Mouse (Mus musculus): ENCODE measurements around the gene Olfr1502. TPM values are rescaled to one million over a fixed set of nuclear protein-coding genes. Genes with fewer than 3 reads are reported as not detected.
"Not testable (repeated sequence)": the region's sequence is repeated elsewhere in the genome, so short reads cannot be mapped to it uniquely, and the experiment has no call there.

The Olfr1502 gene
- total and polyA plus RNA-seq, 2 experiments from 2014 or later: not detected

DNA sequence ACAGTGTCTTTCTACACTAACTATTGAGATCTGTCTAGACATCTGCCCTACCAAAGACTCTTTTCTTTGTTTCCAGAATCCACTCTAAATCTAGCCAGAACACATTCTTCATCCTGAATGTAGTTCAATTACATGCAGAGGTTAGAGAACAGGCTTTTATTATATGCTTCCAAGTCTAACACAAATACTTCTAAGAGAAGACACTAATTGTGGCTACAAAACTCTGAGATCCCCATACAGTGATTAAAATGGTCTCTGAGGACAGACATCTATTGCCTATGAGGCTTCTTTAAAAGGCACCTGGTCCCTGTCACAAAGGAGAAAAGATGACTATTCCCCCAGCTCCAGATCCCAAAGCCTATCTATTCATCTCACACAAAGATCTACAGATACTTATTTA lies 31.2 kb upstream of the Olfr1502 start, which contains the start of gene Olfr1500:
Gene Olfr1500 (minus strand): TSS at position 101 of the 400 bp plus-strand sequence.
- Histone ChIP-seq H3K27me3 (ENCODE audit: insufficient read depth, low read length) (no peaks in the 10 kb centered on the region), H3K4me3 (ENCODE audit: low read depth, low read length) (no peak within 1 kb of the TSS), H3K4me2 (ENCODE audit: low read depth, low read length, poor library complexity, severe bottlenecking) (no peak within 1 kb of the TSS), H3K9ac (replicated peaks; ENCODE audit: low read length, poor library complexity, severe bottlenecking) (no peak within 1 kb of the TSS), H3K9me3 (ENCODE audit: low read length) (no peaks in the 10 kb centered on the region), H3K36me3 (ENCODE audit: insufficient read depth, low read length) (no peaks in the 10 kb centered on the region), H3K4me1 (ENCODE audit: insufficient read depth, low read length) (no peaks in the 10 kb centered on the region), H3K27ac (ENCODE audit: low read depth, low read length) (no peak within 1 kb of the TSS)
- DNase-seq (ENCODE audit: low spot score): no peak
- TF ChIP-seq CTCF (IDR thresholded peaks at IDR 0.05): no peak
- no peak for ATAC-seq (ENCODE audit: low FRiP score)

GRCm38 (mm10) chr19:13850592-13850991 lies 11.0 kb upstream of the Olfr1502 start, which contains the start of gene Olfr1501:
Gene Olfr1501 (minus strand): TSS chr19:13850692.
- H3K4me1 ChIP-seq (ENCODE audit: insufficient read depth, low read length); DNase-seq (ENCODE audit: low spot score); H3K27me3 ChIP-seq (ENCODE audit: insufficient read depth, low read length); H3K4me2 ChIP-seq (ENCODE audit: low read depth, low read length, poor library complexity, severe bottlenecking); H3K27ac ChIP-seq (ENCODE audit: low read depth, low read length); H3K4me3 ChIP-seq (ENCODE audit: low read depth, low read length); H3K36me3 ChIP-seq (ENCODE audit: insufficient read depth, low read length); H3K9me3 ChIP-seq (ENCODE audit: low read length); ATAC-seq (ENCODE audit: low FRiP score); H3K9ac ChIP-seq (replicated peaks; ENCODE audit: low read length, poor library complexity, severe bottlenecking): not testable (repeated sequence)

DNA sequence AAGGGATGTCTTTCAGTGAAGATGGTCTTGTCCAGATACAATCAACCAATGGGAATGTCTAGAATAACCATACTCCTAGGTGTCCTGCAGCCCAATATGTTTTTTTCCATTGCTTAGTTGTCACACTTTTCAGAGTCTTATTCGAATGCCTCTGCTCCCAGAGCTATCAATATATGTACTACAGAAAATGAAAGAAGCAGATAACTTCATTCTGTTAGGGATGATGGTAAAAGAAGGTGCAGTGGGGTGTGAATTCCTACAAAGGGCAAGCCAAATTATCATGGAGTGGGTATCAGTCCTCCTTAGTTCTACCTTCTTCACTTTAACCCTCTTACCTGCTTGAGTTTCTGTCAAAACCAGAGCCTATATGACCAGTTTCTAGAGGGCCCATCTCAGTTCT lies 36.2 kb downstream of the Olfr1502 start, which contains the start of gene Olfr1504:
Gene Olfr1504 (minus strand): TSS at position 101 of the 400 bp plus-strand sequence.
- no peaks in the 10 kb centered on the region for H3K9me3 ChIP-seq (ENCODE audit: low read length)
- WGBS: 62% methylated on average over 1 of the region's 1 CpGs
- ATAC-seq (ENCODE audit: low FRiP score): no peak
- TF ChIP-seq CTCF (IDR thresholded peaks at IDR 0.05): no peak
- no peak for DNase-seq (ENCODE audit: low spot score)
- H3K4me3 ChIP-seq (ENCODE audit: low read depth, low read length): no peak within 1 kb of the TSS
- no peak within 1 kb of the TSS for H3K4me2 ChIP-seq (ENCODE audit: low read depth, low read length, poor library complexity, severe bottlenecking)
- H3K27me3 ChIP-seq (ENCODE audit: insufficient read depth, low read length): no peaks in the 10 kb centered on the region
- H3K27ac ChIP-seq (ENCODE audit: low read depth, low read length): no peak within 1 kb of the TSS
- no peak within 1 kb of the TSS for H3K9ac ChIP-seq (replicated peaks; ENCODE audit: low read length, poor library complexity, severe bottlenecking)
- H3K36me3 ChIP-seq (ENCODE audit: insufficient read depth, low read length): no peaks in the 10 kb centered on the region
- no peaks in the 10 kb centered on the region for H3K4me1 ChIP-seq (ENCODE audit: insufficient read depth, low read length)

Other genes with a start within 250 kb of the Olfr1502 start
- not detected in 2 replicates for gene Olfr1487, start 244.4 kb upstream of the Olfr1502 start, total RNA-seq (2014; rRNA removed)
- not detected in 2 replicates for gene Olfr1487, start 244.4 kb upstream of the Olfr1502 start, polyA plus RNA-seq (2015; fragmentation: Nextera tagmentation; extraction: Ambion mirVana)
- gene Olfr1489, start 230.2 kb upstream of the Olfr1502 start, total RNA-seq (2014; rRNA removed): not detected in 2 replicates
- not detected in 2 replicates for gene Olfr1489, start 230.2 kb upstream of the Olfr1502 start, polyA plus RNA-seq (2015; fragmentation: Nextera tagmentation; extraction: Ambion mirVana)
- not detected in 2 replicates for gene Olfr1490, start 210.7 kb upstream of the Olfr1502 start, total RNA-seq (2014; rRNA removed)
- gene Olfr1490, start 210.7 kb upstream of the Olfr1502 start, polyA plus RNA-seq (2015; fragmentation: Nextera tagmentation; extraction: Ambion mirVana): not detected in 2 replicates
- gene Olfr1491, start 164.5 kb upstream of the Olfr1502 start, total RNA-seq (2014; rRNA removed): not detected in 2 replicates
- gene Olfr1491, start 164.5 kb upstream of the Olfr1502 start, polyA plus RNA-seq (2015; fragmentation: Nextera tagmentation; extraction: Ambion mirVana): not detected in 2 replicates
- not detected in 2 replicates for gene Olfr1493-ps1, start 138.5 kb upstream of the Olfr1502 start, total RNA-seq (2014; rRNA removed)
- not detected in 2 replicates for gene Olfr1493-ps1, start 138.5 kb upstream of the Olfr1502 start, polyA plus RNA-seq (2015; fragmentation: Nextera tagmentation; extraction: Ambion mirVana)
- not detected in 2 replicates for gene Olfr1494, start 122.1 kb upstream of the Olfr1502 start, total RNA-seq (2014; rRNA removed)
- gene Olfr1494, start 122.1 kb upstream of the Olfr1502 start, polyA plus RNA-seq (2015; fragmentation: Nextera tagmentation; extraction: Ambion mirVana): not detected in 2 replicates
- gene Olfr1495, start 97.2 kb upstream of the Olfr1502 start, total RNA-seq (2014; rRNA removed): not detected in 2 replicates
- gene Olfr1495, start 97.2 kb upstream of the Olfr1502 start, polyA plus RNA-seq (2015; fragmentation: Nextera tagmentation; extraction: Ambion mirVana): not detected in 2 replicates
- not detected in 2 replicates for gene Olfr1496, start 83.9 kb upstream of the Olfr1502 start, total RNA-seq (2014; rRNA removed)
- not detected in 2 replicates for gene Olfr1496, start 83.9 kb upstream of the Olfr1502 start, polyA plus RNA-seq (2015; fragmentation: Nextera tagmentation; extraction: Ambion mirVana)
- not detected in 2 replicates for gene Olfr1497, start 63.6 kb upstream of the Olfr1502 start, total RNA-seq (2014; rRNA removed)
- not detected in 2 replicates for gene Olfr1497, start 63.6 kb upstream of the Olfr1502 start, polyA plus RNA-seq (2015; fragmentation: Nextera tagmentation; extraction: Ambion mirVana)
- gene Olfr1499, start 42.3 kb upstream of the Olfr1502 start, total RNA-seq (2014; rRNA removed): not detected in 2 replicates
- gene Olfr1499, start 42.3 kb upstream of the Olfr1502 start, polyA plus RNA-seq (2015; fragmentation: Nextera tagmentation; extraction: Ambion mirVana): not detected in 2 replicates
- gene Olfr1500, start 31.3 kb upstream of the Olfr1502 start, total RNA-seq (2014; rRNA removed): not detected in 2 replicates
- gene Olfr1500, start 31.3 kb upstream of the Olfr1502 start, polyA plus RNA-seq (2015; fragmentation: Nextera tagmentation; extraction: Ambion mirVana): not detected in 2 replicates
- 0.44 TPM in 1 of 2 replicates, not detected in the other for gene Olfr1501, start 11.1 kb upstream of the Olfr1502 start, total RNA-seq (2014; rRNA removed)
- not detected in 2 replicates for gene Olfr1501, start 11.1 kb upstream of the Olfr1502 start, polyA plus RNA-seq (2015; fragmentation: Nextera tagmentation; extraction: Ambion mirVana)
- not detected in 2 replicates for gene Olfr1504, start 36.1 kb downstream of the Olfr1502 start, total RNA-seq (2014; rRNA removed)
- not detected in 2 replicates for gene Olfr1504, start 36.1 kb downstream of the Olfr1502 start, polyA plus RNA-seq (2015; fragmentation: Nextera tagmentation; extraction: Ambion mirVana)
- gene Olfr1505, start 51.7 kb downstream of the Olfr1502 start, total RNA-seq (2014; rRNA removed): not detected in 2 replicates
- gene Olfr1505, start 51.7 kb downstream of the Olfr1502 start, polyA plus RNA-seq (2015; fragmentation: Nextera tagmentation; extraction: Ambion mirVana): not detected in 2 replicates